8 mouse cellular contexts compared by ENCODE assay signal in the genomic region with DNA sequence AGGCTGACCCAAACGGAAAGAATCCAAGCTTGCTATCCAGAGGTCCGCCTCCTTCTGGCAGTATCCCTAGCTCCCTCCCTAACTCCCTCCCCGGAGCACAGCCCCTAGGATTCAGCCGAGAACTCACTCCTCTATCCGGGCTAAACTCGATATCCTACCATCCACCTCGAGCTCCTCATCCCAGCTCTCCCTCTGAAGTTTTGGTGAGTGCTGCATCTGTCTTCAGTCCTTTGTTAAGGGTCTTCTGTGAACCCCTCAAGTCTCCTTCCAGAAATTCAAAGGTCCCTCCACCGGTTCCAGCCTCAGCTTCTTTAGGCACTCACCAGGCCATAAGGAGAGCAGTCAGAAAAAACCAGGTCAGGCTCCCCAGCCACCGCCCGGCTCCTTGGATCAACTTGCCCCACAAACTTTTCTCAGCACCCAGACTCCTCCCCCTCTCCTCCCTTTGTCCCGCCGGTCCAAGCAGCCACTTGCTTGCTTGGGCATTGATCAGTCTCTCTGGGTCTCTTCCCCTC. TPM values are rescaled to one million over a fixed set of nuclear protein-coding genes. Genes with fewer than 3 reads are reported as not detected.
DNase-seq lines count a peak whose midpoint lies in the region; ATAC-seq lines count a peak whose summit lies in the region.

A gene (minus strand): TSS at position 432 of the 515 bp plus-strand sequence.

- H3K9ac ChIP-seq in kidney, embryonic 16.5 days (replicated peaks; ENCODE audit: low read length): peak within 1 kb of the TSS; percentile 55
- H3K9ac ChIP-seq in embryonic facial prominence, embryonic 14.5 days (ENCODE audit: low read depth, low read length): peak within 1 kb of the TSS; percentile 53

- H3K36me3 ChIP-seq in kidney, embryonic 16.5 days (ENCODE audit: insufficient read depth, low read length): peaks cover 11% of the 10 kb centered on the region; the same call in 1 of the 2 replicates
- peaks cover 20% of the 10 kb centered on the region for H3K36me3 ChIP-seq in embryonic facial prominence, embryonic 14.5 days (ENCODE audit: control insufficient read depth, insufficient read depth, low read length)

- peaks cover 32% of the 10 kb centered on the region for H3K4me1 ChIP-seq in kidney, embryonic 16.5 days (ENCODE audit: insufficient read depth, low read length)
- peaks cover 16% of the 10 kb centered on the region for H3K4me1 ChIP-seq in embryonic facial prominence, embryonic 14.5 days (ENCODE audit: control insufficient read depth, insufficient read depth, low read length)

- H3K4me3 ChIP-seq in kidney, embryonic 16.5 days (ENCODE audit: low read length): peak within 1 kb of the TSS; percentile 28
- H3K4me3 ChIP-seq in embryonic facial prominence, embryonic 14.5 days (ENCODE audit: low read depth, low read length): peak within 1 kb of the TSS; percentile 24

- peak; percentile 56; the same call in 1 of the 2 replicates for ATAC-seq in kidney, embryonic 16.5 days (ENCODE audit: low FRiP score, low TSS enrichment)
- peak; percentile 64 for ATAC-seq in embryonic facial prominence, embryonic 14.5 days (ENCODE audit: low read depth)

- H3K9me3 ChIP-seq in kidney, embryonic 16.5 days (ENCODE audit: low read length): no peaks in the 10 kb centered on the region
- no peaks in the 10 kb centered on the region for H3K9me3 ChIP-seq in embryonic facial prominence, embryonic 14.5 days (ENCODE audit: control insufficient read depth, low read length)

- DNase-seq in kidney, postnatal 25 days: no peak
- peak; percentile 63 for DNase-seq in embryonic facial prominence, embryonic 14.5 days (ENCODE audit: low spot score)
- peak; percentile 42 for DNase-seq in heart, postnatal 4 days
- peak; percentile 62 for DNase-seq in neural tube, embryonic 10.5 days (ENCODE audit: extremely low spot score, low spot score)
- DNase-seq in frontal cortex, postnatal 36 days (ENCODE audit: low spot score in 2 of 2): no peak
- DNase-seq in thymus, postnatal 0 days (ENCODE audit: low spot score): no peak
- DNase-seq in thymus, postnatal 10 days (ENCODE audit: low spot score in 2 of 2): no peak

- H3K27ac ChIP-seq in kidney, embryonic 16.5 days (ENCODE audit: low read length): peak within 1 kb of the TSS; percentile 64
- peak within 1 kb of the TSS; percentile 61 for H3K27ac ChIP-seq in embryonic facial prominence, embryonic 14.5 days (replicated peaks; ENCODE audit: low read depth, low read length)

- under 1% methylated on average over 12 of the region's 12 CpGs for WGBS in kidney, embryonic 16.5 days
- WGBS in embryonic facial prominence, embryonic 14.5 days: 1% methylated on average over 12 of the region's 12 CpGs

- H3K4me2 ChIP-seq in kidney, embryonic 16.5 days (replicated peaks; ENCODE audit: low read depth, low read length): peak within 1 kb of the TSS; percentile 45
- peak within 1 kb of the TSS; percentile 41 for H3K4me2 ChIP-seq in embryonic facial prominence, embryonic 14.5 days (ENCODE audit: low read depth, low read length)

- H3K27me3 ChIP-seq in kidney, embryonic 16.5 days (ENCODE audit: insufficient read depth, low read length): no peaks in the 10 kb centered on the region
- H3K27me3 ChIP-seq in embryonic facial prominence, embryonic 14.5 days (replicated peaks; ENCODE audit: control insufficient read depth, insufficient read depth, low read length): no peaks in the 10 kb centered on the region

RNA-seq across cellular contexts. Expression of the gene that starts here (rescaled TPM):
- 2.3 and 2.7 TPM in 2 replicates for polyA plus RNA-seq in kidney, embryonic 16.5 days (2015; fragmentation: Nextera tagmentation; extraction: Ambion mirVana)
- polyA plus RNA-seq in embryonic facial prominence, embryonic 14.5 days (2014; fragmentation: Nextera tagmentation; extraction: Ambion mirVana): 2.5 and 3.5 TPM in 2 replicates
- under 1 TPM; 0.36 to 0.76 TPM for total RNA-seq in heart, postnatal 4 days (2021)
- 1.8 and 2.4 TPM in 2 replicates for polyA plus RNA-seq in thymus, postnatal 0 days (2015; fragmentation: Nextera tagmentation; extraction: Ambion mirVana)

Comparison
In these comparisons a context has a peak if more than half of its experiments do, and no peak if none do; other contexts are left out.
1. Peak in DNase-seq in heart, postnatal 4 days; RNA of the gene not detected or under 1 TPM.
2. DNase-seq: peak in embryonic facial prominence, embryonic 14.5 days (single experiment) and neural tube, embryonic 10.5 days (single experiment); none in kidney, postnatal 25 days (0 of 2), frontal cortex, postnatal 36 days (0 of 2), thymus, postnatal 0 days (single experiment) and thymus, postnatal 10 days (0 of 2).